In genomic region chr13:23751478-23751956, GRCm38 (mm10) we compare ENCODE assay signal across 8 mouse cellular contexts. TPM values are rescaled to one million over a fixed set of nuclear protein-coding genes. Genes with fewer than 3 reads are reported as not detected.
A peak's percentile ranks its signal among the peaks of the same experiment; 100 is the strongest.
DNase-seq lines count a peak whose midpoint lies in the region; ATAC-seq and TF ChIP-seq lines count a peak whose summit lies in the region.

No protein-coding gene starts in this region.

- H3K4me3 ChIP-seq in lung, embryonic 14.5 days (ENCODE audit: low read depth, low read length): peak overlapping the region; percentile 41
- H3K4me3 ChIP-seq in hindbrain, embryonic 15.5 days: peak overlapping the region; percentile 45
- peak overlapping the region; percentile 40 for H3K4me3 ChIP-seq in midbrain, embryonic 14.5 days (replicated peaks; ENCODE audit: low read depth, low read length)

- no peaks in the 10 kb centered on the region for H3K9me3 ChIP-seq in lung, embryonic 14.5 days (ENCODE audit: low read depth, low read length)
- no peaks in the 10 kb centered on the region for H3K9me3 ChIP-seq in hindbrain, embryonic 15.5 days
- no peaks in the 10 kb centered on the region for H3K9me3 ChIP-seq in midbrain, embryonic 14.5 days (ENCODE audit: control insufficient read depth, low read length)

- H3K36me3 ChIP-seq in lung, embryonic 14.5 days (ENCODE audit: insufficient read depth): no peaks in the 10 kb centered on the region
- H3K36me3 ChIP-seq in hindbrain, embryonic 15.5 days: no peaks in the 10 kb centered on the region
- no peaks in the 10 kb centered on the region for H3K36me3 ChIP-seq in midbrain, embryonic 14.5 days (ENCODE audit: control insufficient read depth, insufficient read depth, low read length)

- H3K9ac ChIP-seq in lung, embryonic 14.5 days: peak overlapping the region; percentile 56
- peak overlapping the region; percentile 46 for H3K9ac ChIP-seq in hindbrain, embryonic 15.5 days
- no peak overlapping the region; the same call in 1 of the 2 replicates for H3K9ac ChIP-seq in midbrain, embryonic 14.5 days (replicated peaks; ENCODE audit: low read length)

- H3K4me2 ChIP-seq in lung, embryonic 14.5 days: peak overlapping the region; percentile 64
- peak overlapping the region; percentile 87 for H3K4me2 ChIP-seq in hindbrain, embryonic 15.5 days
- peak overlapping the region; percentile 67 for H3K4me2 ChIP-seq in midbrain, embryonic 14.5 days (ENCODE audit: low read length)

- H3K4me1 ChIP-seq in lung, embryonic 14.5 days (ENCODE audit: insufficient read depth): peaks cover 12% of the 10 kb centered on the region
- peaks cover 23% of the 10 kb centered on the region for H3K4me1 ChIP-seq in hindbrain, embryonic 15.5 days (replicated peaks)
- H3K4me1 ChIP-seq in midbrain, embryonic 14.5 days (ENCODE audit: control insufficient read depth, insufficient read depth, low read length): peaks cover 12% of the 10 kb centered on the region

- no peak for TF ChIP-seq CTCF in lung, embryonic 14.5 days (IDR thresholded peaks at IDR 0.05; ENCODE audit: low read depth)

- DNase-seq in lung, embryonic 14.5 days: peak; percentile 72
- no peak for DNase-seq in lung, postnatal 10 days
- DNase-seq in c-Kit-negative CD71-positive TER-119-positive erythroid progenitor cells, embryonic 14.5 days (ENCODE audit: low read depth, low spot score): peak; percentile 64
- peak; percentile 34 for DNase-seq in midbrain, embryonic 14.5 days
- no peak for DNase-seq in cerebellum, postnatal 14 days
- DNase-seq in cerebellum, postnatal 25 days: no peak

- H3K27ac ChIP-seq in lung, embryonic 14.5 days (ENCODE audit: low read depth): peak overlapping the region; percentile 98
- peak overlapping the region; percentile 94 for H3K27ac ChIP-seq in hindbrain, embryonic 15.5 days (replicated peaks)
- H3K27ac ChIP-seq in midbrain, embryonic 14.5 days (replicated peaks; ENCODE audit: low read depth, low read length): peak overlapping the region; percentile 90

- 0 out of 2 replicates have a peak, but pooled peaks have one; percentile 18 for ATAC-seq in lung, embryonic 14.5 days (ENCODE audit: insufficient read depth)
- ATAC-seq in hindbrain, embryonic 15.5 days (ENCODE audit: low FRiP score, low read depth): no peak
- 0 out of 2 replicates have a peak, but pooled peaks have one; percentile 15 for ATAC-seq in midbrain, embryonic 14.5 days (ENCODE audit: low FRiP score, low TSS enrichment)
- ATAC-seq in activated CD4-positive, CD25-positive, alpha-beta regulatory T cell, adult 4 months: no peak

- H3K27me3 ChIP-seq in lung, embryonic 14.5 days (ENCODE audit: insufficient read depth, low read length): no peaks in the 10 kb centered on the region
- no peaks in the 10 kb centered on the region for H3K27me3 ChIP-seq in hindbrain, embryonic 15.5 days
- H3K27me3 ChIP-seq in midbrain, embryonic 14.5 days (ENCODE audit: control insufficient read depth, insufficient read depth, low read length): no peaks in the 10 kb centered on the region

- under 1% methylated on average over 11 of the region's 11 CpGs for WGBS in lung, embryonic 14.5 days
- 1% methylated on average over 11 of the region's 11 CpGs for whole genome bisulfite sequencing in hindbrain, embryonic 15.5 days
- 1% methylated on average over 11 of the region's 11 CpGs for whole genome bisulfite sequencing in midbrain, embryonic 14.5 days

RNA-seq across cellular contexts. Expression of gene Hist1h3b, which starts 0.6 kb away (rescaled TPM):
- 18.4 and 18.7 TPM in 2 replicates for polyA plus RNA-seq in lung, embryonic 14.5 days (2014; fragmentation: Nextera tagmentation; extraction: Ambion mirVana)
- polyA plus RNA-seq in hindbrain, embryonic 15.5 days (2015; fragmentation: Nextera tagmentation; extraction: Ambion mirVana): 1.8 and 3.1 TPM in 2 replicates
- 3.5 and 4.0 TPM in 2 replicates for polyA plus RNA-seq in midbrain, embryonic 14.5 days (2014; fragmentation: Nextera tagmentation; extraction: Ambion mirVana)
- not detected for polyA plus RNA-seq in activated CD4-positive, CD25-positive, alpha-beta regulatory T cell, adult 4 months (2017; shearing (Covaris generic))

RNA-seq across cellular contexts. Expression of gene Hist1h2ab, which starts 0.6 kb away (rescaled TPM):
- polyA plus RNA-seq in lung, embryonic 14.5 days (2014; fragmentation: Nextera tagmentation; extraction: Ambion mirVana): 70.8 and 71.5 TPM in 2 replicates
- 7.4 and 9.8 TPM in 2 replicates for polyA plus RNA-seq in hindbrain, embryonic 15.5 days (2015; fragmentation: Nextera tagmentation; extraction: Ambion mirVana)
- 11.3 and 13.5 TPM in 2 replicates for polyA plus RNA-seq in midbrain, embryonic 14.5 days (2014; fragmentation: Nextera tagmentation; extraction: Ambion mirVana)
- 1 to 10 TPM; 9.5 to 10.0 TPM for polyA plus RNA-seq in activated CD4-positive, CD25-positive, alpha-beta regulatory T cell, adult 4 months (2017; shearing (Covaris generic))

RNA-seq across cellular contexts. Expression of gene Hist1h2bb, which starts 5.0 kb away (rescaled TPM):
- polyA plus RNA-seq in lung, embryonic 14.5 days (2014; fragmentation: Nextera tagmentation; extraction: Ambion mirVana): 1.6 and 4.0 TPM in 2 replicates
- polyA plus RNA-seq in hindbrain, embryonic 15.5 days (2015; fragmentation: Nextera tagmentation; extraction: Ambion mirVana): 0.54 TPM in 1 of 2 replicates, not detected in the other
- polyA plus RNA-seq in midbrain, embryonic 14.5 days (2014; fragmentation: Nextera tagmentation; extraction: Ambion mirVana): 0.51 TPM in 1 of 2 replicates, not detected in the other
- under 1 TPM in 1 of 2 experiments, not detected in 1; 0.73 TPM for polyA plus RNA-seq in activated CD4-positive, CD25-positive, alpha-beta regulatory T cell, adult 4 months (2017; shearing (Covaris generic))

RNA-seq across cellular contexts. Expression of gene Hist1h4b, which starts 5.3 kb away (rescaled TPM):
- polyA plus RNA-seq in lung, embryonic 14.5 days (2014; fragmentation: Nextera tagmentation; extraction: Ambion mirVana): 4.3 and 7.5 TPM in 2 replicates
- 1.1 and 1.9 TPM in 2 replicates for polyA plus RNA-seq in hindbrain, embryonic 15.5 days (2015; fragmentation: Nextera tagmentation; extraction: Ambion mirVana)
- 2.8 and 5.0 TPM in 2 replicates for polyA plus RNA-seq in midbrain, embryonic 14.5 days (2014; fragmentation: Nextera tagmentation; extraction: Ambion mirVana)
- polyA plus RNA-seq in activated CD4-positive, CD25-positive, alpha-beta regulatory T cell, adult 4 months (2017; shearing (Covaris generic)): 1 to 10 TPM in 1 of 2 experiments, not detected in 1; 2.8 TPM

RNA-seq across cellular contexts. Expression of gene Hist1h3c, which starts 6.1 kb away (rescaled TPM):
- 11.3 and 16.9 TPM in 2 replicates for polyA plus RNA-seq in lung, embryonic 14.5 days (2014; fragmentation: Nextera tagmentation; extraction: Ambion mirVana)
- 1.1 and 1.6 TPM in 2 replicates for polyA plus RNA-seq in hindbrain, embryonic 15.5 days (2015; fragmentation: Nextera tagmentation; extraction: Ambion mirVana)
- polyA plus RNA-seq in midbrain, embryonic 14.5 days (2014; fragmentation: Nextera tagmentation; extraction: Ambion mirVana): 1.2 TPM in 2 replicates
- 1 to 10 TPM in 1 of 2 experiments, not detected in 1; 2.4 TPM for polyA plus RNA-seq in activated CD4-positive, CD25-positive, alpha-beta regulatory T cell, adult 4 months (2017; shearing (Covaris generic))

Comparison
In these comparisons a context has a peak if more than half of its experiments do, and no peak if none do; other contexts are left out.
1. DNase-seq: peak in lung, embryonic 14.5 days (single experiment), c-Kit-negative CD71-positive TER-119-positive erythroid progenitor cells, embryonic 14.5 days (single experiment) and midbrain, embryonic 14.5 days (single experiment); none in lung, postnatal 10 days (single experiment), cerebellum, postnatal 14 days (0 of 2) and cerebellum, postnatal 25 days (0 of 2).
2. ATAC-seq: peak in lung, embryonic 14.5 days (single experiment) and midbrain, embryonic 14.5 days (single experiment); none in hindbrain, embryonic 15.5 days (single experiment) and activated CD4-positive, CD25-positive, alpha-beta regulatory T cell, adult 4 months (single experiment).
3. Peak in every context shown above with its lines, with median percentiles within 50 percentile points of each other: H3K27ac ChIP-seq, H3K4me2 ChIP-seq and H3K4me3 ChIP-seq.